Mouse (Mus musculus) heart, adult 2 months (tissue): Measurements from ENCODE around the gene Rpl13a. TPM values are rescaled to one million over a fixed set of nuclear protein-coding genes. Genes with fewer than 3 reads are reported as not detected.

Source experiments
- DNase-seq, 2 experiments: peaks; one replicate each; pipeline ENCODE4 v3.0.0; 2021
- H3K27ac ChIP-seq: fragments of 200-600 bp; 2 replicates; pipeline ENCODE4 v1.8.1; 2022
- H3K27me3 ChIP-seq: fragments of 200-500 bp; 2 replicates; pipeline ENCODE4 v1.6.1; 2012; ENCODE audit warnings: mild to moderate bottlenecking, low read length, inconsistent platforms, mixed read lengths; ENCODE audit not compliant: control insufficient read depth, insufficient read depth
- H3K36me3 ChIP-seq: fragments of 200-500 bp; 2 replicates; pipeline ENCODE4 v1.6.1; 2012; ENCODE audit warnings: low read length, inconsistent platforms; ENCODE audit not compliant: control insufficient read depth, insufficient read depth
- H3K4me1 ChIP-seq: fragments of 200-500 bp; 2 replicates; pipeline ENCODE4 v1.6.1; 2011; ENCODE audit warnings: low read length; ENCODE audit not compliant: control insufficient read depth, insufficient read depth
- H3K4me3 ChIP-seq: fragments of 200-600 bp; 2 replicates; pipeline ENCODE4 v1.8.1; 2022
- H3K79me2 ChIP-seq: fragments of 200-500 bp; replicated peaks from 2 replicates; pipeline ENCODE4 v1.6.1; 2012; ENCODE audit warnings: mild to moderate bottlenecking, inconsistent platforms, low read length, moderate library complexity, mixed read lengths; ENCODE audit not compliant: control insufficient read depth, insufficient read depth
- H3K9ac ChIP-seq: fragments of 200-500 bp; 2 replicates; pipeline ENCODE4 v1.6.1; 2012; ENCODE audit warnings: low read depth, mild to moderate bottlenecking, control low read depth, inconsistent platforms, low read length, mixed read lengths
- CTCF ChIP-seq: fragments of 200-600 bp; IDR thresholded peaks from 2 replicates; pipeline ENCODE4 v1.8.1; 2022; ENCODE audit warnings: antibody characterized with exemption, mild to moderate bottlenecking, moderate library complexity
- EP300 ChIP-seq: fragments of 200-500 bp; IDR thresholded peaks from 2 replicates; pipeline ENCODE4 v1.6.1; 2011; ENCODE audit warnings: low read depth, low read length, control low read depth; ENCODE audit not compliant: insufficient read depth
- POLR2A ChIP-seq: fragments of 200-500 bp; IDR thresholded peaks from 2 replicates; pipeline ENCODE4 v1.6.1; 2011; ENCODE audit warnings: mild to moderate bottlenecking, low read depth, low read length, control low read depth; ENCODE audit not compliant: insufficient read depth
- WGBS: fragments of 180-500 bp; shearing (Covaris S2); methylation state at CpG from one replicate; pipeline ENCODE4 v1.1.7; 2018; 5-methylcytosine and 5-hydroxymethylcytosine counted together
- intact Hi-C: fragments of 180-260 bp; cut with DNase I; formaldehyde crosslinking; loops from one replicate; pipeline ENCODE4 v1.15.1; 2025
- polyA plus RNA-seq: library from polyadenylated mRNA; depleted of rRNA; stranded (reverse); fragments of >200 nt; gene quantifications from 2 replicates; pipeline ENCODE4 v1.2.3, GENCODE M21; 2012
- total RNA-seq, 2 experiments: library from RNA; stranded (reverse); gene quantifications; 2 replicates each; pipeline ENCODE4 v1.2.3; 2021

Rpl13a gene
- total and polyA plus RNA-seq, 3 experiments: 561 to 915 (median 659) TPM

- Histone ChIP-seq H3K79me2 (no peaks in the 10 kb centered on the region), H3K9ac (no peak overlapping the region), H3K27me3 (peaks cover 3% of the 10 kb centered on the region; the same call in 1 of the 2 replicates), H3K27ac (no peak overlapping the region), H3K4me1 (peaks cover 2% of the 10 kb centered on the region), H3K36me3 (no peaks in the 10 kb centered on the region), H3K4me3 (no peak overlapping the region)
- no peak for TF ChIP-seq POLR2A
- no peak for TF ChIP-seq EP300
- TF ChIP-seq CTCF: no peak
- 89% methylated on average over 3 of the region's 3 CpGs for WGBS
- DNase-seq: no peak
- intact Hi-C loops: loop anchor here (5.0 kb wide), 1 partner anchor 136 kb away; no protein-coding TSS in a partner anchor
These were observed 32.3 kb upstream of the Rpl13a start for GRCm38 (mm10) chr7:45160866-45161265.

- Histone ChIP-seq H3K4me3 (no peak overlapping the region), H3K27me3 (peaks cover 3% of the 10 kb centered on the region; the same call in 1 of the 2 replicates), H3K27ac (no peak overlapping the region), H3K4me1 (peaks cover 2% of the 10 kb centered on the region), H3K9ac (no peak overlapping the region), H3K36me3 (no peaks in the 10 kb centered on the region), H3K79me2 (no peaks in the 10 kb centered on the region)
- TF ChIP-seq CTCF (no peak), EP300 (no peak), POLR2A (no peak)
- DNase-seq: no peak
- intact Hi-C loops: loop anchor here (5.0 kb wide), 1 partner anchor 137 kb away; no protein-coding TSS in a partner anchor
- 89% methylated on average over 6 of the region's 6 CpGs for WGBS
These were observed 31.8 kb upstream of the Rpl13a start for GRCm38 (mm10) chr7:45160316-45160800.

- intact Hi-C loops: no loop called here
- no peak overlapping the region for H3K9ac ChIP-seq
- TF ChIP-seq POLR2A (no peak), EP300 (no peak), CTCF (no peak)
- no peak for DNase-seq
- H3K27ac ChIP-seq: no peak overlapping the region
- no peaks in the 10 kb centered on the region for H3K36me3 ChIP-seq
- H3K4me3 ChIP-seq: no peak overlapping the region
- H3K79me2 ChIP-seq: no peaks in the 10 kb centered on the region
- peaks cover 1% of the 10 kb centered on the region; the same call in 1 of the 2 replicates for H3K27me3 ChIP-seq
- peaks cover 3% of the 10 kb centered on the region; the same call in 1 of the 2 replicates for H3K4me1 ChIP-seq
- 97% methylated on average over 6 of the region's 6 CpGs for WGBS
These were observed 30.4 kb upstream of the Rpl13a start for GRCm38 (mm10) chr7:45158991-45159390.

- Histone ChIP-seq H3K79me2 (no peaks in the 10 kb centered on the region), H3K4me1 (peaks cover 3% of the 10 kb centered on the region; the same call in 1 of the 2 replicates), H3K4me3 (no peak overlapping the region), H3K27ac (no peak overlapping the region), H3K9ac (no peak overlapping the region), H3K27me3 (no peaks in the 10 kb centered on the region), H3K36me3 (peaks cover 2% of the 10 kb centered on the region)
- no peak for DNase-seq
- intact Hi-C loops: no loop called here
- TF ChIP-seq CTCF (no peak), POLR2A (no peak), EP300 (no peak)
- 85% methylated on average over 14 of the region's 14 CpGs for WGBS
These were observed 28.9 kb upstream of the Rpl13a start for GRCm38 (mm10) chr7:45157459-45157858.

GRCm38 (mm10) chr7:45156206-45156605 lies 27.6 kb upstream of the Rpl13a start:
- Histone ChIP-seq H3K27me3 (no peaks in the 10 kb centered on the region), H3K27ac (no peak overlapping the region), H3K4me1 (peaks cover 1% of the 10 kb centered on the region; the same call in 1 of the 2 replicates), H3K4me3 (no peak overlapping the region), H3K9ac (no peak overlapping the region), H3K36me3 (peaks cover 2% of the 10 kb centered on the region), H3K79me2 (no peaks in the 10 kb centered on the region)
- DNase-seq: no peak
- 89% methylated on average over 15 of the region's 15 CpGs for WGBS
- TF ChIP-seq POLR2A (no peak), CTCF (no peak), EP300 (no peak)
- intact Hi-C loops: no loop called here

GRCm38 (mm10) chr7:45155590-45155989 lies 27.0 kb upstream of the Rpl13a start:
- Histone ChIP-seq H3K27ac (no peak overlapping the region), H3K79me2 (no peaks in the 10 kb centered on the region), H3K4me1 (peaks cover 5% of the 10 kb centered on the region; the same call in 1 of the 2 replicates), H3K27me3 (no peaks in the 10 kb centered on the region), H3K4me3 (no peak overlapping the region), H3K36me3 (peaks cover 2% of the 10 kb centered on the region), H3K9ac (no peak overlapping the region)
- 82% methylated on average over 9 of the region's 9 CpGs for WGBS
- no peak for DNase-seq
- TF ChIP-seq CTCF (no peak), POLR2A (no peak), EP300 (no peak)
- intact Hi-C loops: no loop called here
